Mouse (Mus musculus) left cerebral cortex, adult 18-20 months (tissue): ENCODE data around the gene Zdhhc19. TPM values are rescaled to one million over a fixed set of nuclear protein-coding genes. Genes with fewer than 3 reads are reported as not detected.

Experiments
- DNase-seq, 2 experiments: peaks; one replicate each; pipeline ENCODE4 v3.0.0; 2021 to 2022; ENCODE audit warnings: low spot score in 2 of 2, mixed read lengths in 1 of 2
- long read RNA-seq, 2 experiments: library from polyadenylated mRNA; stranded (forward); transcript quantifications; one replicate each; pipeline ENCODE4 v2.0.0; 2021
- total RNA-seq, 2 experiments: library from RNA; stranded (reverse); gene quantifications; 2 replicates each; pipeline ENCODE4 v1.2.3; 2021

The Zdhhc19 gene
- not detected for total RNA-seq
- long read RNA-seq, experiment 1, partial matches to known transcripts, result 0 of 1 reads
- long read RNA-seq, experiment 1, other reads (novel, unspliced or antisense), result 1 of 1 reads
- long read RNA-seq, experiment 2, result 0 reads

DNA sequence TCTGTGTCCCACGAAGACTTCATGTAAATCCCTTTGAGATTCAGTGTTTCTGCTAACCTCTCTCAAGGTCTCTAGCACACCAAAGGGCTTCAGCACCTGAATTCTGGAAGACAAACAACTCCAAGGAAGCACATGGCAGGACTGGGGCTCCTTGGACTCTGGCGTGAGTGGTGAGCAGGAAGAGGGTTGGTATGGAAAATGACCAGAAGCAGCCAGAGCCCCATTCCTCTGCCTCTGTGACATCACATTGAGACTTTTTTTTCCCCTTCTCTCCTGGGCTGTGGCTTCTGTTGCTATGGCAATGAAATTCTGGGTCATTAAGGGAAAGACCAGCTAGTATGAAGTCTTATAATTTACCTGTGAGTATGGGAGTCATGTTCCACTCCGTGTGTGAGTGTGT lies at the start of gene Zdhhc19:
Gene Zdhhc19, plus strand, starts transcription at position 301 of the 400 bp plus-strand sequence.
- no peak for DNase-seq

DNA sequence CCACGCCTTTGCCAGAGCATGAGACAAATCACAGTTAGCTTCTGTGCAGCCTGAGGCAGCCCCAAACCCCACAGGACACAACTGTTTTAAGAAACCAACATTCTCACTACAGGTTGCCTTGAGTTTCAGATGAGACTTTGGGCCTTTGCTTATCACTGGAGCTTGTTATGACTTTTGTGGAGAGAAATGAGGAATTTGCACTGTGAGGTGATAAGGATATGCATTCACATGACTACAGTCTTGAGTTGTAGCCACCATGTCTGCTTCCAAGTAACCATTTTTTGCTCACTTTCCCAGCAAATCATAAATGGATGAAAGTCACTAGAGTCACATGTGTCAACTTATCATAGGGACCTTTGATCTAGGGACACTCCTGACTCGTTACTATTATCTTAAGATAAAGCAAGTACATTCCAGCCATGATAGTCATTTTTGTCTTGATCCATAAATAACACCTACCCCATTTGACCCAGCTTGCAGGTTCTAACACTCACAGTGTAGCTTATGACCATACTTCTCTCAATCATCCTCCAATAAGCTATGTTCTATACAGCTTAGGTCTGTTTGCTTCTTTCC lies 49.4 kb upstream of the Zdhhc19 start:
- DNase-seq, result no peak

DNA sequence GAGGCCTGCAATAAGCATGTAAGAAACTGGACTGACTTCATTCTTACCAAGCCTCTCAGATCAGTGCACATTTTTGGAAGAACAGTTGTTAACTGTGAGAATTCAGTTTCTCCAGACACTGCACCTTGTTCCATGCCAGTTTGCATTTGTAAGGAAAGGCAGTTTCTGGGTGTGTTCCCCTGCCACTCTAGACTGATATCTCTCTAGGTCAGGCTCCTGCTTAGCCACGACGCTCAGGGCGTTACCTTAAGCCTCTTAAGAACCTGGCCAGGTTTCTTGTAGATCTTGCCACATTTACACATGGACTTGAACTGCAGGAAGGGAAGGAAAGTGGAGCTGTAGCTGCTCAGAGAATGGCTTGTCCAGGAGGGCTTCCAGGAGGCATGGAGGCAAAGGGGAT lies 46.4 kb upstream of the Zdhhc19 start:
- DNase-seq, result no peak

DNA sequence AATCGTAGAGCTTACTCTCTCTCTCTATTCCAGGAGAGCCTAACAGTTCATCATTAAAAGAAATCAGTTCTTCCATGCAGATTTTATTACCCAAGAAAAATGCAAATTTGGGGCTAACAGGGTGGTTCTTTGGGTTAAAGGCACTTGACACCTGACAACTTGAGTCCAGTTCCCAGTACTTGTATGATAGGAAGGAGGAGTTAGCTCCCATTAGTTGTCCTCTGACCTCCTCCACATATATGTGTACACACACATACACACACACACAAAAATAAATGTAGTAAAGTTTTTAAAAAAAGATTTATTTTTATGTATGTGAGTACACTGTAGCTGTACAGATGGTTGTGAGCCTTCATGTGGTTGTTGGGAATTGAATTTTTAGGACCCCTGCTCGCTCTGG lies 45.9 kb upstream of the Zdhhc19 start:
- DNase-seq, result no peak

DNA sequence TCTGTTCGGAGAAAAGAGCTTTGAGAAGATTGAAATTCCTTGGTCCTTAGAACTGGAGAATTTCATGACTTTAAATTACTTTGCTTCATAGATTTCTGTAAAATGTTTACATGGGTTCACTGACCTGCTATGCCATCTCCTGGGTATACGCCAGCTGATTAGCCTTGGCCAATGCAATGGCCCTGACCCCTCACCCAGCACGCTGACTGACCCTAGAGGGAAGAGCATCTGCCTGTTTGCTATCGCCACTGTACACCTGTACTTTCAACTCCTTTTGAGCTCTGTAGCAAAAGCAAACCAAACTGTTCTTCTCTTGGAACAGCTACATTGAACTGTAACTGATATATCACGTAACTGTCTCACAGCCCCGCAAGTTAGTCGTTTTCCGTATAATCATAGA lies 43.0 kb upstream of the Zdhhc19 start:
- DNase-seq, result no peak

DNA sequence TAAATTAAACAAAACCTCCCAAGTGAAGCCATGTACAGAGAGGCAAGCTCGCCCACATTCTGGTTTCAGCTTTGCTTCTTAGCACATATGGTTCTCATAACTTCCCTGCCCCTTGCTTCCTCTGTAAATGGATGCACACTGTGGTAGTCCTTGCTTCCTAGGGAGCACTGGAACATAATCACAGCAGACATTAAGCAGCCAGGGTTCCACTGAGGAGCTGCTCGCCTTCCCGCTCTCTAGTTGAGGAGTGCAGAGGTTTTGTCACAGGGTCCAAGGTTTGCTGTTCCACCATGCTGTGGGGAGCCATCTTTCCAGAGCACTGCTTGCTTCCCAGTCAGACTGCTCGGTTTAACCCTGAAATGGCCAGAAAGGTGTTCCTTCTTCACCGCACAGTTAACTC lies 41.4 kb upstream of the Zdhhc19 start:
- DNase-seq, result no peak

DNA sequence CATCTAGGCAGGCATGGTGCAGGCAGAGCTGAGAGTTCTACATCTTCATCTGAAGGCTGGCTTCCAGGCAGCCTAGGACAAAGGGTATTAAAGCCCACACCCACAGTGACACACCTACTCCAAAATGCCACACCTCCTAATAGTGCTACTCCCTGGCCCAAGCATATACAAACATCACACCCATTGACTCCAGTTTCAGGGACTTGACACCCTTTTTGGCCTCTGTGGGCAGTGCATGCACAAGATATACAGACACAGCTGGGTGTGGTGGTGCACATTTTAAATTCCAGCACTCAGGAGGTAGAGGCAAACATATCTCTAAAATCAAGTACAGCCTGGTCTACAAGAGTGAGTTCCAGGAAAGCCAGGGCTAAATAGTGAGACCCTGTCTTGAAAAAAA lies 40.0 kb upstream of the Zdhhc19 start:
- DNase-seq, result no peak

DNA sequence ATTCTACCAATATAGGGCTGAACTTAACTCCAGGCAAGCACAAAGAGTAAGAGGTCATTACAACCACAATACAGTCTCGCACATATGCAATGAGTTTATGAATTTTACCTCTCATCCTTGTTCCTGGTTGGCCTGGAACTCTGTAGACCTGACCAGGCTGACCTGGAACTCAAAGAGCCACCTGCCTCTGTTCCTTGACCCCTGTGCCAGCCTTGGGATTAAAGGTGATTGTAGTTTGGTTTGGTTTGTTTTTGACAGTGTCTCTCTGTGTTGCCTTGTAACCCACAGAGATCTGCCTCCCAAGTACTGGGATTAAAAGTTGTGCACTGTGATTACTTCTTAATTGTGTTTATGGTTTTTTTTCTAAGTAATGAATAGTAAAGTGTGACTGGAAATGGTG lies 39.3 kb upstream of the Zdhhc19 start:
- no peak for DNase-seq

DNA sequence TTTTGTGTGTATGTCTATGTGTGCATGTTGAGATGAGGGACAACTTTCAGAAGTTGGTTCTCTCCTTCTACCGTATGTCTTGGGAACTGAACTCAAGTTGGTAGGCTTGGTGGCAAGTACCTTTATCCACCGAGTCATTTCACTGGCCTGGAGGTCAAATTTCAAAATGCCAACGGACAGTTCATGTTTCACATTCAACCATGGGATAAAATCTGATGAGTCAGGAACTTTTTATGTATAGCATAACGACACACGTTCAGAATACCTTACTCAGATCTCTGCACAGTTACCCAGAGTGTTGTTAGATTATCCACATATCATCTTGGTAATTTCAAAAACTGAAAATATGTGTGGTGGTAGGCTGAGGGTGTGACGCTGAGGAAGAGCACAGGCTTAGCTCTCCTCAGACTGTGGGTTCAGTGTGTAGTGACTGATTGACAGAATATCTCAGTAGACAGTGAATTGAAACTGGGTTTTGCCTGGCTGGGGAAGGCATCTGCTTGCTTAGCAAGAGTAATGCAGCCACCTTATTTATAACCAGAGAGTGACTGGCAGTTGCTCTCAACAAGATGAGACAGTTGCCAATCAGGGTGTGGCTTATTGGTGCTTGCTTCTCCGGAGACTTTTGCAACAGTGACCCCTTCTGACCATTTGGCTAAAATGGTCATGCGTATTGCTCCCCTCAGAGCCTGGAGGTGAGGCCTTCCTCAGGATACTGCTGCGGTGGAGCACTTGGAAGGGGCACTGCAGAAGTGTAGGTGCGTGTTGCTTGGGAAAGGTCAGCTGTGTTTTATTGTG lies 38.3 kb upstream of the Zdhhc19 start:
- peak in 1 of 2 experiments; percentile 24 for DNase-seq

DNA sequence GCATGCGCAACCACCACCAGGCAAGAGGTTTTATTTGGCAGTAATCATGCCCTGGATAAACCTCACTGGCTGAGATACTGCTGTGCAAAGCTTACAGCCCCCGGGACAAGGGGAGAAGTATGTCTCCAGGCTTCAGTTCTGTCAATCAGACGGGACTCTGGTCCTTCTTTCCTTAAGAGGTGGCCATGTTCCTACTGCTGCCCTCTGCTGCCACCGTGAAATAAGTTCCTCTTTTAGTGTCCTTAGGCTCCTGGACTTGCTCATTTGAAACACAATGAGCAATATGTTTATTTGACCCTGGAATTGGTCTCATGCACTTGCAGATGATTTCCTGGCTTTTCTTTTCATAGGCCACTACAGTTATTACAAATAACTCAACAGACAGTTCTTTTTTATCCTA lies 35.5 kb upstream of the Zdhhc19 start:
- no peak for DNase-seq

DNA sequence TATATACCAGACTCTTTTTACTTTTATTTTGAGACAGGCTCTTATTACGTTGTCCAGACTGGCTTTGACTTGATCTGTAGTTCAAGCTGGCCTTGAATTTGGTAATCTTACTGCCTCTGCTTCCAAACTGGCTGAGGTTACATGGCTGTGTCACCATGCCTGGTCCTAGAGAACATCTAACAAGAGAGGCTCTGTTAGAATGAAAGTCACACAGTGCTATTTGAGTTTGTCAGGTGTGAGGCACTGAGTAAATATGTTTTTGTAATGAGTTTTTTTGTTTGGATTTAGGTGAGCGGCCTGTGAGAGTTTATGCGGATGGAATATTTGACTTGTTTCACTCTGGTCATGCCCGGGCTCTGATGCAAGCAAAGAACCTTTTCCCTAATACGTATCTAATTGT lies 34.4 kb upstream of the Zdhhc19 start:
- DNase-seq, result no peak

DNA sequence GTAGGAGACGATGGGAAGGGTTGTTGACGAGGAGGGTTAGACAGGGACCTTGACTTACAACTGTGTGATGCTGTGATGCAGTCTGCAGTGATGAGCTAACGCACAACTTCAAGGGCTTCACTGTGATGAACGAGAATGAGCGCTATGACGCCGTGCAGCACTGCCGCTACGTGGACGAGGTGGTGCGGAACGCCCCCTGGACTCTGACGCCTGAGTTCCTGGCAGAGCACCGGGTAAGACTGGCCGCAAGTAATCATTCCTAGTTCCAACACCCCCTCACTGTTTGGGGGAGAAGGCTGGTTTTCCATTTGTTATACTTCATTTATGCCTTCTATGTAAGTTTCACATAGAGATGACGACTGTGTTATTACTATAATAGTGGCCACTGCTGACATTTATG lies 33.1 kb upstream of the Zdhhc19 start:
- DNase-seq, result no peak

DNA sequence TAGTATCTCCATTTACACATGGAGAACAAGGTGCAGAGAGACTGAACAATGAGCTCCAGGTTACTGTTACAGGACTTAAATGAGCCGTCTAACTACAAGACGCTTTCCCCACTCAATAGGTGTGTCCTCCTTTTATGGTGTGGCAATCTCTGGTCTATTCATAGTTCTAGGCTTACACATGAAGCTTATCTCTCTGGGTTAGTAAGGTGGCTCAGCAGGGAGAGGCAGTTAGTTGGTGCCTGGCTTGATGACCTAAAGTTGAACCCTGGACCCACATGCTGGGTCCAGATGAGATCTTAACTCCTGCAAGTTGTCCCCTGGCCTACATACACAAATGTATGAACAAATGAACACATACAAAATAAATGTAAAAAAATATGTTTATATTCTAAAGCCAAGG lies 32.6 kb upstream of the Zdhhc19 start:
- DNase-seq, result no peak

DNA sequence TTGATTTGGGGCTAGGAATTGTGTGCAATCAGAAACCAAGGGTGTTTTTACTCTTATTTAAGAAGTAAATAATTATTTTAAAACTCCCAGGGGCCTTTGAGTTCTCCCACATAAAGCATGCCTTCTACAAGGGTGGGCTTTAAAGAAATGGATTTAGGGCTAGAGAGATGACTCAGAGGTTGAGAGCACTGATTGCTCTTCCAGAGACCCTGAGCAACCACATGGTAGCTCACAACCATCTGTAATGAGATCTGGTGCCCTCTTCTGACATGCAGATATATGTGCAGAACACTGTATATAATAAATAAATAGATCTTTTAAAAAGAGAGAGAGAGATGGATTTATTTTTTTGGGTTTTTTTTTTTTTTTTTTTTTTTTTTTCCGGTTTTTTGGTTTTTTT lies 31.2 kb upstream of the Zdhhc19 start:
- no peak for DNase-seq

DNA sequence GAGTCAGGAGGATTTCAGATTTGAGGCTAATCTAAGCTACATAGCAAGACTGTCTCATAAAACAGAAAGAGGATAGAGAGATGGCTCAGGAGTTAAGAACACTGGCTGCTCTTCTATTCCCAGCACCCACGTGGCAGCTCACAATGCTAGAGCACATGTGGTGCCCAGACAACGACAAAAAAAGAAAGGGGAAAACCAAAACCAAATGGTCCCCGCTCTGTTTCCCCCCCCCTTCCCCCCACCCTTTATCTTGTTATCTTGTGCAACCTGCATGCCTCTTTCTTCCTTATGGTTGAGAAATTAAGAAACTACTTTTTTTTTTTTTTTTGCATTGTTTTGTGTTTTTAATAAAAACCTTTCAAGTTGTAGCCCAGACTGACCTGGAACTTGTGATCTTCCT lies 27.6 kb upstream of the Zdhhc19 start:
- DNase-seq, result no peak

DNA sequence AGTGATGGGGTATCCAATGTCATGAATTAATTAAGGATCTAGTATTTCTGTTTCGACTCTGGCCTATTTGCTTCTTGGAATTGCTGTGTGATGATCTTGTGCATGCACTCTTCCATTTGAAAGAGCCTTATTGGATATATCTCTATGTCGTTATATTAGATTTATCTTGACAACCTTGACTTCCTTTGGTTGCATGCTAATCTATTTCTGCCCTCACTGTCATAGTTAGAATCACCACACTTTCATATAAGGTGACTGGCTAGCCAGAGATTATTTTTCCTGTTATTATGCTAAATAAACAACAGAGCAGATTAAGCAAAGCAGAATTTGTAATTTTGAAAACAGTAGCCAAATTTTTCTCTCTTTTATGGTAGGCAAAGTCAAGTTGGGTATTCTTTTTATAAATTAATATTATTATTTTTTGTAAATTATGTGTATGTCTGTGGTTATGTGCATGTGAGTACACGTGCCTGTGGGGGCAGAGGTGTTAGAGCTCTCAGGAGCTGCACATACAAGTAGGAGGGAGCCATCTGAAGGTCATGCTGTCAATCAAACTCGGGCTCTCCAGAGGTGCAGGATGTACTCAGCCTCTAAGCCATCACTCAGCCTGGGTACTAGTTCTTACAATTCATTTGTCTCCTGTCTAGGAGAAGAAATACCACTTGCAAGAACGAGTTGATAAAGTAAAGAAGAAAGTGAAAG lies 26.5 kb upstream of the Zdhhc19 start:
- DNase-seq, result no peak

DNA sequence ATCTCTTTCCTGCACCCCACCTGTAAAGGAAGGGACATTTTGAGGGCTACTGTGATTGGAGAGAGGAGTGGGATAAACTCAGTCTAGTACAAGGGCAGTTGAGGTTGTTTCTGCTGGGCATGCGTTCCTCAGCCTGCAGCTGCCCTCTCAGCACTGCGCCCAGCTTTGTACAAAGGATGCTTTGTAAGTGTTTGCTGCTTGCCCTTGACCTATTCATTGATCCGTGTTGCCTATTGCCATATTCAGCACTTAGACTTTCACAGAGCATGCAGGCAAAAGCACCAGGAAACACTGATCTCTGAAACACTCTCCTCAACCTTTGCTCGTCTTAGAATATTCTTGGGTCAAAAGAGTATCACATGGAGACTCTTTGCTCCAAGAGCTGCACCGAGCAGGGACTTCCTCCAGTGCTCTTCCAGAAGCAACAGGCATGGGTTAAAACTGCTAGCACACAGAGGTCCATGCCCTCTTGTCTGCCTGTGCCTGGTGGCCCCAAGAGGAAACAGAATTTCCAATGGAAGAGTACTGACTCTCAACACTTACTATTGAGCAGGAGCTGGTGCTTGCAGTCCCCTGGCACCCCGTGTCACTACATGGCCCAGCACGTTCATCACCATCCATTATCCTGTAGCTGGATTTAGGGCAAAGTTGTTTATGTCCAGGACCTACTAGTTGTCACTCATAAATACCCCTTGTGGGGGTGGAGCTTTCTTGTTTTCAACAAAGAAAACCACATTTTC lies 23.6 kb upstream of the Zdhhc19 start:
- no peak for DNase-seq

DNA sequence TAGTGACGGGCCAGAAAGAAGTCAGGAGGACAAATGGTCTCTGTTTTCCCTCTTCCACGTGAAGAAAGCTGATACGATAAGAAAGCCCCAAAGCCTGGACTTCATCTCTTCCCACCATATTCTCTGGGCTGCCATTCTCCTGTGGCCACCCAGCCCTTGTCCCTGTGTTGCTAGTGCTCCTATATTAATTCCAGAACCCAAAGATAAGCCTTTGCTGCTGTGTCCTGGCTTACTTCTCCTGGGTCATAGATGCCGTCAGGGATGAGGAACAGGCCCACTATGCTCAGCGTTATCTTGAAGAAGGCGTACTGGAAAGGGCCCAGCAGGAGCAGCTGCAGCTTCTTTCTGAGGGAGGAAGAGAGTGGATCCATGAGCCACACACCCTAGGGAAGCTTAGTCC lies 18.8 kb upstream of the Zdhhc19 start:
- DNase-seq, result no peak

DNA sequence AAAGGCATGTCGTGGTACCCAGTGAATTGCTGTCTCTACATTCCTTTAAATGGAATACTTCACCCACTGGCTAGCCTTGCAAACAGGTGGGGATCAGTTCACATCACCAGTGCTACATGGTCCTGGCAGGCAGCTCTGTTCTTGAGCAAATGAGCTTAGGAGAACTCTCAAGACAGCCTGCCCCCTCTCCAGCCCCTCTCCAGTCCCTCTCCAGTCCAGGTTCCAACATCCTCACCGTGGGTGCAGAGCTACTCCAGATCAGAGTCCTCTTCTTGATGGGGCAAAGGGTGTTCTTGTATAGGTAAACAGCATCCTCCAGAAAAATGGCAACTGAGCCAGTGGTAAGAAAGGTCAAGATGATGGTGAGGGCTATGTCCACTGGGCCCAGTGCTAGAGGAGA lies 16.6 kb upstream of the Zdhhc19 start:
- no peak for DNase-seq

DNA sequence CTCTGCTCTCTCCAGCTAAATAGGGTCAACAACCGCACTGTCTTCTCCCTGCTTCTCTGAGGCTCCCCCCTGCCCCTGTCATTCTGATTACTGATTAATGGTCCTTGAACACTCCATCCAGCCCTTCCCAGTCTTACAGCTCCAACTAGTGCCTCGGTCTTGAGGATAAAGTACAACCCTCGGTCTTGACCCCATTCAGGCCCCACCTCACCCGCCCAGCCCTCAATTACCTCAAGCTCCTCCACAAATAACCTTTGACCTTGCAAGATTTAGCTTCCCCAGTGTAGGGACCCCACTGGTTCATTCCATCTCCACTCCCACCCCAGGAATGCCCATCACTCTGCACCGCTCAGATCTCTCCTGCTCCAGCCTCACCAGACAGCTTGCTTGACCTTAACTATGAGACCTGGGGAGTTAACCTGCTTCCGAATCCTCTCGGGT lies 11.6 kb upstream of the Zdhhc19 start:
- DNase-seq, result no peak

DNA sequence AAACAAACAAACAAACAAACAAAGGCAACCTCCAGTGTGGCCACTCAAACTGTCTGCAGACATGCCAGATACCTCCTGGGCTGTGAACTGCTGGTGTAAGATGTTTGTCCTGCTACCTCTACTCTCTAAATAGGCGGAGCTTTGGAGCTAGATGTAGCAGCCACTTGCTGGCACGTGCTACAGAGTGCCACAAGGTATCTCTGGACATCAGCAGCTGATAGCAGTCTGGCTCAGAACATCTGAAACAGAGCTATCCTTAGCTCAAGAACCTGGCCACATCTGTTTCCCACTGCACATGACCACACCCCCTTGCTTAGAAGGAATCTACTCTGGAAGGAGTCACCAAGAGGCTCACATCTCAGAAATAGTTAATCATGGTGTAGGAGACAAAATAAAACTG lies 10.9 kb upstream of the Zdhhc19 start:
- DNase-seq, result no peak

DNA sequence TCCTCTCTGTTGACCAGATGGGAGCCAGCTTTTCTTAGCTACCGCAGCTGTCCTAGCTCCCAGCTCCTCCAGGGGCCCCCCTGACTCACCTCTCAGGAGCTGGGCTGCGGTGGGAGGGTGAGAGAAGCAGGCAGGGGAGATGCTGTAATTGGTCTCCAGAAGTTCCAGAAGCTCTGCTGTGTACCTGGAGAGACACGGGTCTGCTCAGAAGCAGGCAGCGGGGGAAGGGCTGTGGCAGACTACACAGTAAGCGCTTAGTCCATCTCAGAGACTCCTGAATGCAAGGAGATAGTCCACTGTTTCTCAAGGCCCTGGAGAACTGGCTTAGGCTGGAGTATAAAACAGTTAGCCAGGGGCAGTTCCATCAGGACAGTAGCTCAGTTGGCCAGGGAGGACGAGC lies 10.0 kb upstream of the Zdhhc19 start:
- DNase-seq, result no peak
